Mouse (Mus musculus) yolk sac, embryonic 10.5 days (tissue): ENCODE results near the gene Lrguk.
A peak's percentile ranks its signal among the peaks of the same experiment; 100 is the strongest.

Experiments used
- DNase-seq: peaks from one replicate; pipeline ENCODE4 v3.0.0-alpha.2; 2017; ENCODE audit warnings: low spot score

Gene Lrguk

DNA sequence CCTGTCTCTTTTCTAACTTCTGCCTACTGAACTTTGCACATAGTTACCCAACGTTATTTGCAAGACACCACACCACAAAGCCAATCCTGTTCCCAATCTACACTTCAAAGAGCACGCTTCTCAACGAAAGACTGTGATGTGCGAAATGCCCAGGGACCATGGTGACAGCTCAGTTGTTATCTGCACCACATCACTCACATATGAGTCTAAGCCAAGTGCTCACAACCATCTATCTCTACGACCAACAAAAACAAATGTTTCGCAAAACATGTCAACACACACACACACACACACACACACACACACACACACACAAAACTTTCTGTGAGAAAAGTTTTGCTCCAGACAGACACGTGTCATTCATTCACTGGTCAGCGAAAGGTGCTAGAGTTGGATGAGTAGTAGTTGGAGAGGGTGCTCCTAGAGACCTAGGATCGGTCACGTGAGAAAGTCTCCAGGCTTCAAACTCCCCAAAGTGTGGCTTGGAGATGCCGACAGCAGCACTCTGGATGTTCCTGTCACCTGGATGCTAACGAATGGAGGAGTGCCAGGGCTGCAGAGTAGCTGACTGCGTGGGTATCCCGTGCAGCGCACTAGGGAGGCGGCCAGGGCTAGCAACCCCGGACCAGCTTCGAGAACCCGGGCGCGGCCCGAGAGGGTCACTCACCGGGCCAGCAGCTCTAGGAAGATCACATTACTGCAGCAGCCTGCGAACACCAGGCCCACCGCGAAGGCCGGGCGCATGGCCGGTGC is 147.0 kb downstream of the Lrguk start:
- DNase-seq: no peak

DNA sequence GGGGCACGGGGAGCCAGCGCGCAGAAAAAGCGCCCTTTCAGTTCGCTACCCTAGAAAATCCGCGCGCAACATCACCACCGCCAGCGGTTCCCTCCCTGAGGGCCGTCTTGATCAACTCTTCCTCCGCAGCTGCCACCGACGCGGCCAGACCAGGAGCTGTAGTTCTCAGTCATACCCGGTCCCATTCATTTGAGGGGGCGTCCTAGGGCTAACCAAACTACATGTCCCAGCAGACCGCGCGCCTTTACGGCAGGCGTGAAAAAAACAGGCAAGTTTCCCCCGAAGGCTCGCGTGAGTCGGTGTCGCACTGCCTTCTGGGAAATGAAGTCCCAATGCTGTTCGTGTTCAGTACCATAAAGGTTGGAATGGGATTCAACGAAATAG is 147.6 kb downstream of the Lrguk start, which contains the start of gene Slc35b4:
Gene Slc35b4, minus strand, starts transcription at position 248 of the 384 bp plus-strand sequence.
- peak; percentile 96 for DNase-seq

GRCm38 (mm10) chr6:34179007-34179406 is 149.8 kb downstream of the Lrguk start:
- peak; percentile 77 for DNase-seq

- no peak for DNase-seq
Observed at GRCm38 (mm10) chr6:34179911-34180310, 150.7 kb downstream of the Lrguk start.

- no peak for DNase-seq
Observed at GRCm38 (mm10) chr6:34181961-34182360, 152.7 kb downstream of the Lrguk start.

GRCm38 (mm10) chr6:34183326-34183725 is 154.1 kb downstream of the Lrguk start:
- DNase-seq: no peak
